Mouse (Mus musculus) limb, embryonic 10.5 days (tissue): ENCODE measurements around the gene Zfp593. TPM values are rescaled to one million over a fixed set of nuclear protein-coding genes. Genes with fewer than 3 reads are reported as not detected.

Experiments
- DNase-seq: peaks from one replicate; pipeline ENCODE4 v3.0.0-alpha.2; 2017; ENCODE audit warnings: low spot score
- H3K27ac ChIP-seq: fragments of 300-500 bp; sonication (generic); 2 replicates; pipeline ENCODE4 v1.5.1; 2016; ENCODE audit warnings: mild to moderate bottlenecking
- H3K27me3 ChIP-seq: fragments of 300-500 bp; sonication (generic); 2 replicates; pipeline ENCODE4 v1.6.1; 2016; ENCODE audit warnings: low read depth, mild to moderate bottlenecking; ENCODE audit not compliant: poor library complexity, severe bottlenecking
- H3K36me3 ChIP-seq: fragments of 300-500 bp; sonication (generic); 2 replicates; pipeline ENCODE4 v1.6.1; 2016; ENCODE audit warnings: mild to moderate bottlenecking, moderate library complexity
- H3K4me1 ChIP-seq: fragments of 300-500 bp; sonication (generic); 2 replicates; pipeline ENCODE4 v1.6.1; 2016
- H3K4me3 ChIP-seq: fragments of 300-500 bp; sonication (generic); 2 replicates; pipeline ENCODE4 v1.5.1; 2016; ENCODE audit warnings: mild to moderate bottlenecking, moderate library complexity
- H3K9me3 ChIP-seq: fragments of 300-500 bp; sonication (generic); replicated peaks from 2 replicates; pipeline ENCODE4 v1.6.1; 2016; ENCODE audit warnings: mild to moderate bottlenecking
- WGBS: fragments of 180-500 bp; shearing (Covaris S2); methylation state at CpG from one replicate; pipeline ENCODE4 v1.1.7; 2016; 5-methylcytosine and 5-hydroxymethylcytosine counted together
- polyA plus RNA-seq: library from polyadenylated mRNA; unstranded; fragments of >200 nt; fragmentation: Nextera tagmentation; extraction: Ambion mirVana; gene quantifications from 2 replicates; pipeline ENCODE4 v1.2.1, GENCODE M21; 2016

Gene Zfp593
- polyA plus RNA-seq, 1 experiment from 2014 or later: 19.0 TPM

- no peak for DNase-seq
- Histone ChIP-seq H3K27me3 (peaks cover 39% of the 10 kb centered on the region), H3K9me3 (no peaks in the 10 kb centered on the region), H3K36me3 (peaks cover 9% of the 10 kb centered on the region), H3K27ac (no peak overlapping the region), H3K4me3 (peak overlapping the region; percentile 40; the same call in 1 of the 2 replicates), H3K4me1 (peaks cover 19% of the 10 kb centered on the region)
- 16% methylated on average over 10 of the region's 10 CpGs for WGBS
Measured at GRCm38 (mm10) chr4:134238686-134239085, 6.7 kb downstream of the Zfp593 start.

GRCm38 (mm10) chr4:134238279-134238651 lies 7.1 kb downstream of the Zfp593 start, which contains the start of gene Cnksr1:
Cnksr1 (minus strand) TSS chr4:134238399.
- peak; percentile 52 for DNase-seq
- peak within 1 kb of the TSS; percentile 40 for H3K4me3 ChIP-seq
- peak within 1 kb of the TSS; percentile 56; the same call in 1 of the 2 replicates for H3K27ac ChIP-seq
- peaks cover 43% of the 10 kb centered on the region for H3K27me3 ChIP-seq
- 2% methylated on average over 18 of the region's 18 CpGs for WGBS
- H3K36me3 ChIP-seq: peaks cover 4% of the 10 kb centered on the region
- H3K4me1 ChIP-seq: peaks cover 16% of the 10 kb centered on the region
- H3K9me3 ChIP-seq: no peaks in the 10 kb centered on the region

- Histone ChIP-seq H3K9me3 (no peaks in the 10 kb centered on the region), H3K27ac (peak overlapping the region; percentile 56; the same call in 1 of the 2 replicates), H3K4me1 (peaks cover 16% of the 10 kb centered on the region), H3K36me3 (no peaks in the 10 kb centered on the region; the same call in 1 of the 2 replicates), H3K4me3 (peak overlapping the region; percentile 40), H3K27me3 (peaks cover 47% of the 10 kb centered on the region)
- no peak for DNase-seq
- WGBS: 19% methylated on average over 19 of the region's 19 CpGs
Measured at GRCm38 (mm10) chr4:134237582-134238278, 7.7 kb downstream of the Zfp593 start.

- Histone ChIP-seq H3K4me1 (peaks cover 23% of the 10 kb centered on the region), H3K27ac (no peak overlapping the region), H3K9me3 (no peaks in the 10 kb centered on the region), H3K27me3 (peaks cover 50% of the 10 kb centered on the region), H3K36me3 (no peaks in the 10 kb centered on the region; the same call in 1 of the 2 replicates), H3K4me3 (no peak overlapping the region)
- DNase-seq: no peak
- WGBS: 88% methylated on average over 5 of the region's 5 CpGs
Measured at GRCm38 (mm10) chr4:134234876-134235275, 10.5 kb downstream of the Zfp593 start.

GRCm38 (mm10) chr4:134230431-134230830 lies 15.0 kb downstream of the Zfp593 start:
- Histone ChIP-seq H3K27ac (no peak overlapping the region), H3K4me3 (no peak overlapping the region), H3K27me3 (peaks cover 13% of the 10 kb centered on the region; the same call in 1 of the 2 replicates), H3K9me3 (no peaks in the 10 kb centered on the region), H3K4me1 (peaks cover 22% of the 10 kb centered on the region), H3K36me3 (no peaks in the 10 kb centered on the region)
- DNase-seq: no peak
- WGBS: 40% methylated on average over 8 of the region's 8 CpGs

- H3K27ac ChIP-seq: no peak within 1 kb of the TSS
- H3K27me3 ChIP-seq: no peaks in the 10 kb centered on the region
- H3K4me1 ChIP-seq: peaks cover 22% of the 10 kb centered on the region
- H3K36me3 ChIP-seq: no peaks in the 10 kb centered on the region
- no peak within 1 kb of the TSS for H3K4me3 ChIP-seq
- no peak for DNase-seq
- 65% methylated on average over 8 of the region's 8 CpGs for WGBS
- no peaks in the 10 kb centered on the region for H3K9me3 ChIP-seq
Measured at GRCm38 (mm10) chr4:134227194-134227593, 18.2 kb downstream of the Zfp593 start, which contains the start of gene Catsper4. Catsper4 (minus strand) TSS chr4:134227383.

- no peak overlapping the region for H3K27ac ChIP-seq
- peaks cover 1% of the 10 kb centered on the region; the same call in 1 of the 2 replicates for H3K4me1 ChIP-seq
- H3K9me3 ChIP-seq: no peaks in the 10 kb centered on the region
- no peak overlapping the region for H3K4me3 ChIP-seq
- no peaks in the 10 kb centered on the region for H3K36me3 ChIP-seq
- H3K27me3 ChIP-seq: no peaks in the 10 kb centered on the region
- 69% methylated on average over 11 of the region's 11 CpGs for WGBS
- no peak for DNase-seq
Measured at GRCm38 (mm10) chr4:134222793-134223600, 22.4 kb downstream of the Zfp593 start.

- H3K4me3 ChIP-seq: no peak overlapping the region
- no peak overlapping the region for H3K27ac ChIP-seq
- 57% methylated on average over 6 of the region's 6 CpGs for WGBS
- 0 out of 2 replicates have a peak, but pooled peaks cover 3% of the 10 kb centered on the region for H3K4me1 ChIP-seq
- DNase-seq: no peak
- H3K36me3 ChIP-seq: no peaks in the 10 kb centered on the region
- H3K9me3 ChIP-seq: no peaks in the 10 kb centered on the region
- H3K27me3 ChIP-seq: 0 out of 2 replicates have a peak, but pooled peaks cover 8% of the 10 kb centered on the region
Measured at GRCm38 (mm10) chr4:134206488-134207053, 38.8 kb downstream of the Zfp593 start.

GRCm38 (mm10) chr4:134203340-134203896 lies 42.0 kb downstream of the Zfp593 start:
- Histone ChIP-seq H3K4me1 (0 out of 2 replicates have a peak, but pooled peaks cover 3% of the 10 kb centered on the region), H3K36me3 (no peaks in the 10 kb centered on the region), H3K9me3 (no peaks in the 10 kb centered on the region), H3K27me3 (0 out of 2 replicates have a peak, but pooled peaks cover under 1% of the 10 kb centered on the region), H3K27ac (no peak overlapping the region), H3K4me3 (no peak overlapping the region)
- WGBS: 87% methylated on average over 17 of the region's 17 CpGs
- no peak for DNase-seq

GRCm38 (mm10) chr4:134202904-134203303 lies 42.5 kb downstream of the Zfp593 start, which contains the start of gene Gm7534:
Gm7534 (minus strand) TSS chr4:134203004.
- Histone ChIP-seq H3K36me3 (no peaks in the 10 kb centered on the region), H3K4me3 (no peak within 1 kb of the TSS), H3K27ac (no peak within 1 kb of the TSS), H3K27me3 (no peaks in the 10 kb centered on the region), H3K9me3 (no peaks in the 10 kb centered on the region), H3K4me1 (0 out of 2 replicates have a peak, but pooled peaks cover 3% of the 10 kb centered on the region)
- DNase-seq: no peak
- 95% methylated on average over 4 of the region's 4 CpGs for WGBS

GRCm38 (mm10) chr4:134199371-134199770 lies 46.0 kb downstream of the Zfp593 start:
- no peak for DNase-seq
- Histone ChIP-seq H3K9me3 (no peaks in the 10 kb centered on the region), H3K4me3 (no peak overlapping the region), H3K27me3 (no peaks in the 10 kb centered on the region), H3K27ac (no peak overlapping the region), H3K36me3 (no peaks in the 10 kb centered on the region), H3K4me1 (no peaks in the 10 kb centered on the region)
- WGBS: 81% methylated on average over 2 of the region's 2 CpGs
